Mouse (Mus musculus) cerebellum, postnatal 14 days (tissue): ENCODE measurements around the gene Clec16a.
A peak's percentile ranks its signal among the peaks of the same experiment; 100 is the strongest.

Experiments
- DNase-seq, 2 experiments: peaks; one replicate each; pipeline ENCODE4 v3.0.0; 2021; ENCODE audit warnings: mixed read lengths in 2 of 2

Gene Clec16a

GRCm38 (mm10) chr16:10689748-10690318 lies 144.7 kb downstream of the Clec16a start:
- DNase-seq = peak; percentile 35 to 57

- DNase-seq = no peak
Observed at GRCm38 (mm10) chr16:10690442-10690841, 145.3 kb downstream of the Clec16a start.

GRCm38 (mm10) chr16:10691705-10692104 lies 146.6 kb downstream of the Clec16a start:
- DNase-seq = no peak

GRCm38 (mm10) chr16:10692848-10693247 lies 147.7 kb downstream of the Clec16a start:
- DNase-seq = no peak

- no peak for DNase-seq
Observed at GRCm38 (mm10) chr16:10693424-10693823, 148.3 kb downstream of the Clec16a start.

GRCm38 (mm10) chr16:10694414-10694851 lies 149.3 kb downstream of the Clec16a start:
- DNase-seq = peak; percentile 48

GRCm38 (mm10) chr16:10697861-10698659 lies 152.9 kb downstream of the Clec16a start:
- DNase-seq = no peak

- no peak for DNase-seq
Observed at GRCm38 (mm10) chr16:10699316-10699715, 154.2 kb downstream of the Clec16a start.

- no peak for DNase-seq
Observed at GRCm38 (mm10) chr16:10700160-10700559, 155.0 kb downstream of the Clec16a start.

- DNase-seq = no peak
Observed at GRCm38 (mm10) chr16:10702399-10702798, 157.3 kb downstream of the Clec16a start.

GRCm38 (mm10) chr16:10703932-10704331 lies 158.8 kb downstream of the Clec16a start:
- DNase-seq = no peak

- DNase-seq = no peak
Observed at GRCm38 (mm10) chr16:10705396-10705795, 160.3 kb downstream of the Clec16a start.

GRCm38 (mm10) chr16:10711524-10711923 lies 166.4 kb downstream of the Clec16a start:
- no peak for DNase-seq

- DNase-seq = peak in 1 of 2 experiments; percentile 46
Observed at GRCm38 (mm10) chr16:10713041-10713440, 167.9 kb downstream of the Clec16a start.

GRCm38 (mm10) chr16:10713441-10714239 lies 168.5 kb downstream of the Clec16a start:
- DNase-seq = peak; percentile 69

- DNase-seq = no peak
Observed at GRCm38 (mm10) chr16:10715211-10715610, 170.1 kb downstream of the Clec16a start.

- DNase-seq = no peak
Observed at GRCm38 (mm10) chr16:10715632-10716031, 170.5 kb downstream of the Clec16a start.

GRCm38 (mm10) chr16:10716696-10717095 lies 171.6 kb downstream of the Clec16a start:
- peak; percentile 83 to 84 for DNase-seq

GRCm38 (mm10) chr16:10719971-10720370 lies 174.8 kb downstream of the Clec16a start:
- DNase-seq = peak; percentile 86 to 90

- DNase-seq = peak in 1 of 2 experiments; percentile 30
Observed at GRCm38 (mm10) chr16:10722882-10723544, 177.9 kb downstream of the Clec16a start.

- DNase-seq = peak; percentile 36 to 52
Observed at GRCm38 (mm10) chr16:10723816-10724647, 178.9 kb downstream of the Clec16a start.

- DNase-seq = no peak
Observed at GRCm38 (mm10) chr16:10725156-10725555, 180.0 kb downstream of the Clec16a start.
